Mouse (Mus musculus) heart, embryonic 15.5 days (tissue): Measurements from ENCODE around the gene Mboat2. TPM values are rescaled to one million over a fixed set of nuclear protein-coding genes. Genes with fewer than 3 reads are reported as not detected.

ENCODE experiments used
- ATAC-seq: fragments of 200-750 bp; cut with Nextera tagmentation; replicated peaks from 2 replicates; pipeline ENCODE4 v1.8.0; 2017; ENCODE audit warnings: low read depth, moderate TSS enrichment; ENCODE audit not compliant: insufficient number of reproducible peaks, insufficient read depth, low FRiP score
- H3K27ac ChIP-seq: fragments of 300-500 bp; sonication (generic); 2 replicates; pipeline ENCODE4 v1.5.1; 2015; ENCODE audit warnings: mild to moderate bottlenecking, inconsistent platforms
- H3K27me3 ChIP-seq: fragments of 300-500 bp; sonication (generic); 2 replicates; pipeline ENCODE4 v1.6.1; 2015; ENCODE audit warnings: inconsistent platforms
- H3K36me3 ChIP-seq: fragments of 300-500 bp; sonication (generic); 2 replicates; pipeline ENCODE4 v1.6.1; 2015; ENCODE audit warnings: mild to moderate bottlenecking, inconsistent platforms
- H3K4me1 ChIP-seq: fragments of 300-500 bp; sonication (generic); replicated peaks from 2 replicates; pipeline ENCODE4 v1.6.1; 2015; ENCODE audit warnings: inconsistent platforms
- H3K4me2 ChIP-seq: fragments of 300-500 bp; sonication (generic); 2 replicates; pipeline ENCODE4 v1.6.1; 2015; ENCODE audit warnings: inconsistent platforms, mild to moderate bottlenecking, moderate library complexity
- H3K4me3 ChIP-seq: fragments of 300-500 bp; sonication (generic); 2 replicates; pipeline ENCODE4 v1.5.1; 2015; ENCODE audit warnings: mild to moderate bottlenecking, inconsistent platforms
- H3K9ac ChIP-seq: fragments of 300-500 bp; sonication (generic); 2 replicates; pipeline ENCODE4 v1.6.1; 2015; ENCODE audit warnings: mild to moderate bottlenecking, inconsistent platforms
- H3K9me3 ChIP-seq: fragments of 300-500 bp; sonication (generic); replicated peaks from 2 replicates; pipeline ENCODE4 v1.6.1; 2016; ENCODE audit warnings: inconsistent platforms
- WGBS: fragments of 180-500 bp; shearing (Covaris S2); methylation state at CpG from one replicate; pipeline ENCODE4 v1.1.7; 2015; ENCODE audit warnings: mixed read lengths; 5-methylcytosine and 5-hydroxymethylcytosine counted together
- polyA plus RNA-seq: library from polyadenylated mRNA; unstranded; fragments of >200 nt; fragmentation: Nextera tagmentation; extraction: Ambion mirVana; gene quantifications from 2 replicates; pipeline ENCODE4 v1.2.1, GENCODE M21; 2015

The Mboat2 gene
- polyA plus RNA-seq, 1 experiment from 2014 or later: 29.0 TPM

DNA sequence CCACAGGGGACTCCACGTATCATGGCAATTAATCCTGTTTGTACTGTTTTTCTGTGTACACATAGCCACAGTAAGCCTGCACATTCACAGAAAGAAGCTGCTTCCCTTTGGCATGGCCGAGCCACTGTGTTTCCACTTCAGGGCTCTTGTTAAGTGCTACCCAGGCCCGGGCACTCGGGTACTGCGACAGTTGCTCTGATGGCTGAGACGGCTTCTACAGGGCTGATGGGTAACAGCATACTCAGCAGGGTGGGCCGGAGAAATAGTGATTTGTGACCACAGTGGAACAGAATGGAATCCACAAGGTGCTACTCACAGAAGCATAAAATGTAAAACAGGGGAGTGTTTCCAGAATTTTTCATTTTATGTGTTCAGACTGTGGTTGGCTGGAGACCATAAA, 98.4 kb downstream of the Mboat2 start:
- 67% methylated on average over 7 of the region's 7 CpGs for WGBS
- no peaks in the 10 kb centered on the region for H3K36me3 ChIP-seq
- H3K27me3 ChIP-seq: no peaks in the 10 kb centered on the region
- no peak for ATAC-seq
- H3K9me3 ChIP-seq: no peaks in the 10 kb centered on the region
- H3K9ac ChIP-seq: no peak overlapping the region
- H3K4me2 ChIP-seq: no peak overlapping the region
- no peak overlapping the region for H3K4me3 ChIP-seq
- H3K27ac ChIP-seq: no peak overlapping the region; the same call in 1 of the 2 replicates
- H3K4me1 ChIP-seq: peaks cover 44% of the 10 kb centered on the region

DNA sequence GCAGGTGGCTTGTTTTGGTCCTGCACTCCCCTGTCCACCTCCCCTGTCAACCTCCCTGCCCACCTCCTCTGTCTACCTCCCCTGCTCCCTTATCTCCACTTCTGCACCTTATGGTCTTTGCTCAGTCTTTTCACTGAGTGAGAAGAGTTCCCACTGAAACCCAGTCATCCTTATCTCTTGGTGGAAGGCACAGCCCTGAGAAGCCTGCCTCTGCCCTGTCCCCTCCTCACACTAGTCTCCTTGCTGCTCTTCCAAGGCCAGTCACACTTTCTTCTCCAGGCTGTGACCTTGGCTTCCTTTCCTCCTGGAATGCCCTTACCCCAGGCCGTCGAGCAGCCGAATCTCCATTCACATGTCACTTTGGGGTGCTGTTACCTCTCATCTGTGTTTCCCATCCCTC, 100.1 kb downstream of the Mboat2 start:
- no peaks in the 10 kb centered on the region for H3K27me3 ChIP-seq
- no peak for ATAC-seq
- H3K27ac ChIP-seq: no peak overlapping the region; the same call in 1 of the 2 replicates
- H3K4me2 ChIP-seq: no peak overlapping the region
- WGBS: 49% methylated on average over 3 of the region's 3 CpGs
- peaks cover 33% of the 10 kb centered on the region for H3K4me1 ChIP-seq
- H3K36me3 ChIP-seq: no peaks in the 10 kb centered on the region
- no peaks in the 10 kb centered on the region for H3K9me3 ChIP-seq
- no peak overlapping the region for H3K4me3 ChIP-seq
- no peak overlapping the region for H3K9ac ChIP-seq

DNA sequence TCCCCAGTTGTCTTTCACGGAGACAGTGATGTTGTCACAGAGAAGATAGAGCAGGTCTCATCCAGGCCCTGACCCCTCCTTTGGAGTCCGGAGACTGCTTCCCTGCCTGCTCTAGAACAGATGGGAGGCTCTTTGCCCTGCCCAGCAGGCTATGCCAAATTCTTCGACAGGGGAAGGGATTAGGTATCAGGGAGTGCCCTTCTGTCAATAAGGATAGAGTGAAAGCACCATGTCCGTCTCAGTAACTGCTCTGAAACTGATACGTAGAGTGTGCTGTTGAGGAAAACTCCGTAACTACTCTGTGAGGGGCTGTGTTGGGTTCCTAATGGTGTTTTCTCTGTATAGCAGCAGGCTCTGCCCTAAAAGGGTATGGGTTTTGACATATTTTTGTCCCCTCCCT, 101.4 kb downstream of the Mboat2 start:
- H3K27ac ChIP-seq: no peak overlapping the region
- no peaks in the 10 kb centered on the region for H3K9me3 ChIP-seq
- H3K4me3 ChIP-seq: no peak overlapping the region
- 81% methylated on average over 6 of the region's 6 CpGs for WGBS
- H3K4me1 ChIP-seq: peaks cover 33% of the 10 kb centered on the region
- no peak overlapping the region for H3K9ac ChIP-seq
- no peaks in the 10 kb centered on the region for H3K36me3 ChIP-seq
- no peak for ATAC-seq
- H3K27me3 ChIP-seq: no peaks in the 10 kb centered on the region
- no peak overlapping the region for H3K4me2 ChIP-seq

DNA sequence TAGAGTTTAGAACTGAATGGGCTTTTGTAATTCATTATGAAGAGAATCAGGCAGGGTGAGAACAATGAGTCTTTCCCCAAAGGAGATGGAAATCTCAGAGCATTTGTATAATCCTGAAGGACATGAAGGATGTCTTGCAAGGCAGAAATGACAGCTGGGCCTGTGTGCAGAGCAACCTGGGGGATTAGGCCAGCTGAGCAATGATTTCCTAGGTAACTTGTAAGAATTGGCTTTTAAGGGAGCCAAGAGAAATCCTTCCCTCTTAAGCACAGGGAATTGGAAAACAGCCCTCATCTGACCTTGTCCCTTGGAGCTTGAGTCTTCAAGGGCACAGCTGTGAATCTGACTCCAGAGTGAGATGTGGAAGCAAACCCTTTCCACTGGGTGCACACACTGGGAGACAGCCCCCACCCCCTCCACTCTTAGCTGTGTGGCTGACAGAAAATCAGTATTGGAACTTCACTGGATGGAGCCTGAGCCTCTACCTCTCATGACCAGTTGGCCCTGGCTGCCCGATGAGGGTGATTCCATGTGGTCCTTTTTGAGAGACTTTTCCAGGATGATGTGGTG, 102.6 kb downstream of the Mboat2 start:
- peaks cover 26% of the 10 kb centered on the region for H3K4me1 ChIP-seq
- no peak overlapping the region for H3K4me3 ChIP-seq
- H3K4me2 ChIP-seq: no peak overlapping the region
- H3K36me3 ChIP-seq: no peaks in the 10 kb centered on the region
- no peak for ATAC-seq
- 83% methylated on average over 1 of the region's 1 CpGs for WGBS
- peak overlapping the region; percentile 51; the same call in 1 of the 2 replicates for H3K27ac ChIP-seq
- no peak overlapping the region for H3K9ac ChIP-seq
- no peaks in the 10 kb centered on the region for H3K9me3 ChIP-seq
- H3K27me3 ChIP-seq: no peaks in the 10 kb centered on the region

DNA sequence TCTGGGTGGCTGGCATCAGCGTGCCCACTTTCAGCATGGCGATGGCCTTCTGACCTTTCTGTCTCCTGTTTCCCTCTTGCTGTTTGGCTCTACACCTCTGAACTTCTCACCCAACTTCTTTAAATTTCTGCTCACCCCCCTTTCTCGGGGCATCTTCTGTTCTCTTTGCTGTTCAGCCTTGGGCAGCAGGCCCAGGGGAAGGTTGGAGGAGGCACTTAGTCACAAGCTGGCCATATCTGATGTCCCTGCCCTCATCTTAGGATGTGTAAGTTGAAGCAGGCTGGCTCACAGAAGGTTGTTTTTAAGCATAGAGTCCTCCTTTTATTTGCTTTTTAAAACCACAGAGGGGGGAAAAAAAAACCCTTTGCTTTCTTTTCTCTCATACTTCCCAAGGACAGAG, 103.3 kb downstream of the Mboat2 start:
- Histone ChIP-seq H3K9ac (no peak overlapping the region), H3K27me3 (no peaks in the 10 kb centered on the region), H3K36me3 (no peaks in the 10 kb centered on the region), H3K27ac (0 out of 2 replicates have a peak overlapping the region, but pooled peaks have one; percentile 51), H3K4me2 (no peak overlapping the region), H3K4me1 (peaks cover 19% of the 10 kb centered on the region), H3K9me3 (no peaks in the 10 kb centered on the region), H3K4me3 (no peak overlapping the region)
- WGBS: 74% methylated on average over 3 of the region's 3 CpGs
- ATAC-seq: no peak

DNA sequence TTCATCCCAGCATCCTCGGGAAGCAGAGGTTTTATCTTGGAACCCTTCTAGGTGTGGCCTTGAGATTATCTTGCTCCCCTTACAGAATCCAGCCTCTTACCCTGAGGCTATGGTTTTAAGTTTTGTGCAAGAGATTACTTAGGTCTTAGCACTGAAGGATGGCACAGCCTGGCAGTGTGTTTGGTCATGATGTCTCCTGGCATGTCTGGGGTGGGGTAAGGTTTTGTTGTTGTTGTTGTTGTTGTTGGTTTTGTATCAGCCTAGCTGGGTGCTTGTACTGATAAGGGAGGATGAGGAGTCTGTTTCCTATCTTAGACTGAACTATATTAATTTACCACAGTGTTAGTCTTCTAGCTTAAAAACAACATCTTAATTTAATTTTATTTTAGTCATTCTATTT, 105.6 kb downstream of the Mboat2 start:
- Histone ChIP-seq H3K27me3 (no peaks in the 10 kb centered on the region), H3K9ac (no peak overlapping the region), H3K36me3 (peaks cover 5% of the 10 kb centered on the region; the same call in 1 of the 2 replicates), H3K27ac (no peak overlapping the region), H3K4me3 (no peak overlapping the region), H3K9me3 (no peaks in the 10 kb centered on the region), H3K4me1 (peaks cover 15% of the 10 kb centered on the region), H3K4me2 (no peak overlapping the region)
- ATAC-seq: no peak
- 17% methylated on average over 1 of the region's 1 CpGs for WGBS

DNA sequence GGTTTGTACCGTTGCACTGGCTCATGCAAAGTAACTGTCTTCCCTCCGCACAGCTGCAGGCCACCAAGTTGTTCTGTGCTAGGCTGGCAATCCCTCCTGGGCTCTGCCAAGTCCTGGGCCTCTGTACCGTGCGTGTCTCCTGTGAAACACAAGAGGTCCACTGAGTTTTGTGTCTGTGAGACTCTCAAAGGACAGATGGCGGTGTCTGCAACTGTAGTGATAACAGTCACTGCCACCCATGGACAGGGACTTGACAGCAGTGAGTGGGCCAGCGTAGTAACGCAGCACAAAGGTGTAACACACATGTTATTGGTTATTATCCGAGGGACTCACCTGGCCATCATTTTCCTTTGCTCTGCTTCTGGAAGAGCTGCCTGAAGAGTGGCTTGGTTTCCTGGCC, 108.7 kb downstream of the Mboat2 start:
- H3K4me2 ChIP-seq: no peak overlapping the region
- H3K9ac ChIP-seq: no peak overlapping the region
- H3K4me1 ChIP-seq: peaks cover 6% of the 10 kb centered on the region; the same call in 1 of the 2 replicates
- H3K4me3 ChIP-seq: no peak overlapping the region
- no peaks in the 10 kb centered on the region for H3K27me3 ChIP-seq
- H3K36me3 ChIP-seq: peaks cover 5% of the 10 kb centered on the region; the same call in 1 of the 2 replicates
- H3K27ac ChIP-seq: no peak overlapping the region
- WGBS: 86% methylated on average over 8 of the region's 8 CpGs
- no peak for ATAC-seq
- no peaks in the 10 kb centered on the region for H3K9me3 ChIP-seq

DNA sequence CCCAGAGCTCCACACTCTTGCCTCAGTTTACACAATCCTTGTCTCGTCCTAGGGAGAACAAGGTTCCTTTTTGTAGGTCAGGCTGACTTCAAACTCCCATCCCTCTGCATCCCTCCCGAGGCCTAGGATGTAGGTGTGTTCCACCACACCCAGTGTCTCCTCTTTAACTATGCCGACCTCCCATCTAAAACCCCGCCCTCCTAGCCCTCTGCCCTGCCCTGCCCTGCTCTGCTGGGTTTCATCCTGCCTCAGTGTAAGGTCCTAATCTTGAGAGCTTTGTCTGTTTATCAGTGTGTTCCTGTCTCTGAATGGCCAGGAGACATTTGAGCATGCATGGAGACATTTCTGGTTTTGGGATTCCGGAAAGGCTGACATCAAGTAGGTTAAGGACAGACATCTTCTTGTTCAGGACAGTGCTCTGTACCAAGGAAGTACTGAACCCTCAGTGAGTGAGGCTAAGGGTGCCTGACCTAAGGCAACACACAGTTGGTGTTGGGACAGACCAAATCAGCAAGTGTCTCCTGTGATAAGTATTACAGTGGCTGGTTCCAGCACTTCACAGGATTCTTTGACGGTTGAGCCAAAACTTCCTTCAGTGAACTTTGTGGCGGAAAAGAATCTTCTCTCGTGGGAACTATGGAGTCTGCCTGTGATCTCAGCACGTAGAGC, 112.1 kb downstream of the Mboat2 start:
- no peak for ATAC-seq
- 65% methylated on average over 9 of the region's 9 CpGs for WGBS

DNA sequence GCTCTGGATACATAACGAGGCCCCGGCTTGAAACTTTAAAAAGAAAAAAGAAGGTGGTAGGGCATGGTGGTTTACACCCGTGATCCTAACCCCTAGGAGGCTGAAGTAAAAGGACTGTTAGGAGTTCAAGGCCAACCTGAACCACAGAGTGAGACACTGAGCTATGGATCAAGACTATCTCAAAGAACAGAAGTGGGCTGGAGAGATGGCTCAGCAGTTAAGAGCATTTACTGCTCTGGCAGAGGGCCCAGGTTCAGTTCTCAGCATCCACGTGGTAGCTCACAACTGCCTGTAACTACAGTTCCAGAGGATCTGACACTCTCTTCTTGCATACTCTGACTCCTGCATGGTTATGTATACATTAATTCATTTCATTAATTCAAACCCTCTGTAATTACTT, 112.7 kb downstream of the Mboat2 start:
- peaks cover 11% of the 10 kb centered on the region for H3K4me1 ChIP-seq
- WGBS: 84% methylated on average over 4 of the region's 4 CpGs
- ATAC-seq: no peak
- H3K36me3 ChIP-seq: peaks cover 5% of the 10 kb centered on the region; the same call in 1 of the 2 replicates
- H3K4me2 ChIP-seq: no peak overlapping the region
- H3K4me3 ChIP-seq: no peak overlapping the region
- no peak overlapping the region for H3K9ac ChIP-seq
- no peaks in the 10 kb centered on the region for H3K9me3 ChIP-seq
- H3K27ac ChIP-seq: no peak overlapping the region
- no peaks in the 10 kb centered on the region for H3K27me3 ChIP-seq

More for the DNA sequence above, 112.1 kb downstream of the Mboat2 start:
- H3K27ac ChIP-seq: no peak overlapping the region
- H3K4me1 ChIP-seq: peaks cover 11% of the 10 kb centered on the region
- peaks cover 5% of the 10 kb centered on the region; the same call in 1 of the 2 replicates for H3K36me3 ChIP-seq
- no peaks in the 10 kb centered on the region for H3K9me3 ChIP-seq
- no peak overlapping the region for H3K4me2 ChIP-seq
- H3K27me3 ChIP-seq: no peaks in the 10 kb centered on the region
- no peak overlapping the region for H3K4me3 ChIP-seq
- H3K9ac ChIP-seq: no peak overlapping the region

DNA sequence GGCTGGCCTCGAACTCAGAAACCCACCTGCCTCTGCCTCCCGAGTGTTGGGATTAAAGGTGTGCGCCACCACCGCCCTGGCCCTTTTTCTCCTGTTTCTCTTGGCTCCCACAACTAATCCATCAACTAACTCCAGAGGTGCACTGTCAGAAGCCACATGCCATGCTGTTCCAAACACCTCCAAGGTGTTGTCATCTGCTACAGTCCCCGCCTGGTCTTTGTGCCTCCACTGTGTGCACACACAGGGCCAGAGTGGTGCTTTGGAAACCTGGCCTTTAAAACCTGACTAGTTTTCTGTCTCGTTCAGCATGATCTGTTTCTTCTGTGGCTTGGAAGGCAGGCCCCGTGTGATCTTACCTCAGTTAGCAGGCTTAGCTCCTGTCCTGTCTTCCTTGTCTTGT, 113.9 kb downstream of the Mboat2 start:
- H3K9ac ChIP-seq: no peak overlapping the region
- H3K9me3 ChIP-seq: no peaks in the 10 kb centered on the region
- peaks cover 5% of the 10 kb centered on the region; the same call in 1 of the 2 replicates for H3K36me3 ChIP-seq
- peaks cover 8% of the 10 kb centered on the region for H3K4me1 ChIP-seq
- 0 out of 2 replicates have a peak overlapping the region, but pooled peaks have one; percentile 54 for H3K27ac ChIP-seq
- no peaks in the 10 kb centered on the region for H3K27me3 ChIP-seq
- H3K4me3 ChIP-seq: no peak overlapping the region
- WGBS: 67% methylated on average over 7 of the region's 7 CpGs
- H3K4me2 ChIP-seq: no peak overlapping the region
- ATAC-seq: peak; percentile 48; the same call in 1 of the 2 replicates

DNA sequence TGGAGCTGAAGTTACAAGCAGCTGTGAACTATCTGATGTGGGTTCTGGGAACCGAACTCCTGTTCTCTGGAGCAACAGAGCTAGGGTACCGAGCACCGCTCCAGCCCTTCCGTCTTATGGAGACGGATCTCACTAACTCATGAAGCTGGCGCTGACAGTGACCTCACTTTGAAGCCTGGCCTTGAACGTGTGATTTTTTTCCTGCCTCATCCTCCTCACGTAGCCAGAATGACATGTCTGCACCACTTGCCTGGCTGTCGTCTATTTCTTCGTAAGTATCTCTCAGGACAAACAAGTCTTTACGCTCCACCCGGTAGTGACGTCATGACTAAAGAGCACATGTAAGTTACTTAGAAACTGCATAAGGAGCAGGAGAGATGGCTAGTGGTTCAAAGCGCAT, 116.4 kb downstream of the Mboat2 start:
- Histone ChIP-seq H3K27me3 (no peaks in the 10 kb centered on the region), H3K4me3 (no peak overlapping the region), H3K4me1 (peaks cover 8% of the 10 kb centered on the region), H3K27ac (no peak overlapping the region), H3K9ac (no peak overlapping the region), H3K36me3 (peaks cover 9% of the 10 kb centered on the region; the same call in 1 of the 2 replicates), H3K9me3 (no peaks in the 10 kb centered on the region), H3K4me2 (no peak overlapping the region)
- ATAC-seq: no peak
- WGBS: 82% methylated on average over 14 of the region's 14 CpGs

DNA sequence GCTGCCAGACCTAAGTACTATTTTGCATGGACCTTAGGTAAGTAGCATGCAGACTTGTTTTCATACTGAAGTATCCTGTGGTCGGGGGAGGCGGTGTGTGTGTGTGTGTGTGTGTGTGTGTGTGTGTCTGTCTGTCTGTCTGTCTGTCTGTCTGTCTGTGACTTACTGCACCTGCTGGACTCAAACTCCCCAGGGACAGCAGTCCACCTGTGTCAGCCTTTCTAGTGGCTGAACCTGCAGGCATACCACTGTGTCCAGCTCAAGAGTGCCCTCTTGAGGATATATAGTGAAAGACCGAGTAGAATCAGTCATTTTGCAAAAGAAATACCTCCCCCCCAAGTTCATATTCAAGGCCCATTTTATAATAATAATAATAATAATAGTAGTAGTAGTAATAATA, 117.7 kb downstream of the Mboat2 start:
- Histone ChIP-seq H3K9ac (no peak overlapping the region), H3K27ac (no peak overlapping the region), H3K4me2 (no peak overlapping the region), H3K27me3 (no peaks in the 10 kb centered on the region), H3K9me3 (no peaks in the 10 kb centered on the region), H3K4me1 (peaks cover 5% of the 10 kb centered on the region), H3K4me3 (no peak overlapping the region), H3K36me3 (peaks cover 9% of the 10 kb centered on the region; the same call in 1 of the 2 replicates)
- ATAC-seq: no peak
- WGBS: 60% methylated on average over 3 of the region's 3 CpGs
